Mouse (Mus musculus): ENCODE results near the gene Arid2.
A peak's percentile ranks its signal among the peaks of the same experiment; 100 is the strongest.

The Arid2 gene

DNA sequence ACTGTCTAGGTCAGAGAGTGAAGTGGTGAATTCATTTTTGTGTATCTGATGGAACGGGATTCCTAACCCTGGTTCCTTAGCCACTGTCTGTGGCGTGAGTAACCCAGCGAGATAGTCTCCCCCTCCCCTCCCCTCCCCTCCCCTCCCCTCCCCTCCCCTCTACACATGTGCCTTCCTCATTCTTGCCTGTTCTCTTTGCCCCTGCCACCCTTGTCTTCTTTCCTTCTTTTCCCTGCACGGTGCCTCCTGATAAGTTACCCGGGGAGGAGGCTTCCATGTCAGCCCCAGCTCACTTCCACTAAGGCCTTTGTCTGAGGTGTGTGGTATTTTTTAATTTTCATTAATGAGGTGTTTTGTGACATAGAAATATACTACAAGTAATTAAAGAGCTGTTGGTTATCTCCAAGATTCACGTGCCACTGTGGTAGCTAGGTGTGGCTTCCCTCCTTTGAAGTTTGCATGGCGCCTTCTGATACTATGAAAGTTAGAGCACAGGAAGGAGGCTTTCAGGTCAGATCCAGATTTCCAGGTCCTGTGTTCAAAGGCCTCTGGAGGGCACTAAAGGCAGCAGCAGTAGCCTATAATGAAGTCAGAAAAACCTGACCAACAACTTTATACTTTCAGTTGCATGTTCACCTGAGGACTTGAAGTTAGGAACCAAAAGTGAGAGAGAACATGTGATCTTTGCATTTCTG is 57.4 kb downstream of the Arid2 start:
- DNase-seq (ENCODE audit: low read depth) = peak; percentile 72

- DNase-seq (ENCODE audit: low read depth) = no peak
Measured at GRCm38 (mm10) chr15:96345312-96345849, 58.1 kb downstream of the Arid2 start.

DNA sequence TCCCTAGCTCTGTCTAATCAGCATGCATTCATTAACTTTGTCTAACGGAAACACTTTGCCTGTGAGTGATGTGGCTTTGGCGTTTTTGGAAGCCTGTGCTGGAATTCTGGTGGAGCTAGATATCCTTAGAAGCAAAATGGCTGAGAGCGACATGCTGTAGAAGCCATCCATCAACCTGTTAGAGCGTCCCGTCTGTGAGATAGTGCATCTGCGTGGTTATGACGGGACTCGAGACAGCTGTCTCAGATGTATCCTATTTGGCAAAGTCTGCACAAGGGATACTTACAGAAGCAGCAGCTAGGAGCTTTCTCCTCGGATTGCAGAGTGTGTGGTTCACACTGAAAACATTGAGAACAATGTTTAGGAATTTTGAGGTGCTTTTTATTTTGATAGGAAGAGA is 64.1 kb downstream of the Arid2 start:
- no peak for DNase-seq (ENCODE audit: low read depth)

DNA sequence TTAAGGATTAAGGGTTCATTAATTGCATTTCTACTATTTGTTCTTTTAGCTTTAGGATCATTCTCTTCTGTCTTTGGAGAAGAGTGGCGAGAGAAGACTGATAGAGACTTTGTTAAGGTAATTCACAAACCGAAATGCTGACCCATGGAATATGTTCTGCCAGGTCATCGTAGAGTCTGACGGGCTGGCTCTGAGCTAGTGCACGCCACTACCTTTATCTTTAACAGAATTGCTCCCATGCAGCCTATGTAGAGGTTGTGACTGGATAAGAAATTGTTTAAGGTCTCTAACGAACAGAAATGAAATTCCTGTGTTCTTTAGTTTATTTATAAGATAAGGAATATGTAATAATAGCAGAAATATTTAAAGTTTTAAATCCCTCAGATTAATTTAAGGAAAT is 71.6 kb downstream of the Arid2 start:
- DNase-seq (ENCODE audit: low read depth) = no peak

DNA sequence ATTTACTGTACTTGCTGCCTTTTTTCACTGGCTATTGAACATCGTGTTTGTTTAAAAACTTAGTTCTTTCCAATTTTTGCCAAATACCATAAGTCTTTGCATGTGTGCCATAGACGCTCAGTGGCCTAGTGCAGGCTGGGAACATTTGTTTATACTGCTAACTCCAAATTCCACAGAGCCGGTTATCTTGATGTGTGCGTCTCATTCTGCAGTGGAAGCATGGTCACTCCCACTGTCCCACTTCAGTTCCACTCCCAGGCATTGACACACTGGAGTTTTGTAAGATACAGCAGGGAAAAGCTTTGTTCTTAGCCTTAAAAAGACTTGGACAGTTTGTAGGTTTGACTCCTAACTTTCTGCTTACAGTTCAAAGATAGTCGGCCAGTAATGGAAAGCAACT is 73.3 kb downstream of the Arid2 start:
- no peak for DNase-seq (ENCODE audit: low read depth)

- no peak for DNase-seq (ENCODE audit: low read depth)
Measured at GRCm38 (mm10) chr15:96365351-96365750, 78.0 kb downstream of the Arid2 start.

DNA sequence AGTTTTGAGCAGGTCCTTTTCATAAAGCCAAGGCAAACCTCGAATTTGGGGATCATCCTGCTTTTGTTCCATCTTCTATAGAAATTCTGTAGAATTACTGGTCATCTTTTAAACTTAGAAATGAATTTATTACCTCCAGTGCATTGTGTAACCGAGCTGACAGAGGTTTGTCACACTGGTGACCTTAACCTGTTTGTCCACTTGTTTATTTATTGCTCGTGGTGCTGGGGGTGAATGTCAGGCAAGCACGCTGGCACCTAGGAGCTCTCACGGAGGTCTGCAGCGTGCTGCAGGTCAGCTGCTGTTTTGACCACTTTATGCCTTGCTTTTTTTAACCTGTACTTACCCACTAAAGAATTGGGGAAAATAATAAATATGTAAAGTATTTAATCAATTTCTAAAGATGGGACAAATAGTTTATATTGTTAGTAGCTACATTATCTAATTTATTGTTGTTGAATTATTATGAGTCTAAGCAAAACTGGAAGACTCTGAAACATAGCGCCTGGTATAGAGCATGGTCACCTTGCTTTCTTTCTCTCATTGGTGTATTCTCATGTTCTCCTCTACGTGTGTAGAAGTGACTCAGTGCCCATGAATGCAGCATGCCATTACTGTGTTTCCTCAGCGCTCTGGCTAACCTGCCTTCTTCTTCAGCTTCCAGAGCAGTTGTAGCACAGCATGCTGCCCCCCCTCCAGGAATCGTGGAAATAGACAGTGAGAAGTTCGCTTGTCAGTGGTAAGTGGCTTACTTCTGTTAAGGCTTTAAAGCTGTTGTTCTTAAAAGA is 79.1 kb downstream of the Arid2 start:
- DNase-seq (ENCODE audit: low read depth) = no peak

DNA sequence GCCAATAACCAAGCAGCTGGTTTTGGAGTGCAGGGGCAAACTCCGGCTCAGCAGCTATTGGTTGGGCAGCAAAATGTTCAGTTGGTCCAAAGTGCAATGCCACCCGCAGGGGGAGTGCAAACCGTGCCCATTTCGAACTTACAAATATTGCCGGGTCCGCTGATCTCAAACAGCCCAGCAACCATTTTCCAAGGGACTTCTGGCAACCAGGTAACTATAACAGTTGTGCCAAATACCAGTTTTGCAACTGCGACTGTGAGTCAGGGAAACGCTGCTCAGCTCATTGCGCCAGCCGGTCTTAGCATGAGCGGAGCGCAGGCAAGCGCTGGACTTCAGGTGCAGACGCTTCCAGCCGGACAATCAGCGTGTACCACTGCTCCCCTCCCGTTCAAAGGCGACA is 84.0 kb downstream of the Arid2 start:
- no peak for DNase-seq (ENCODE audit: low read depth)

GRCm38 (mm10) chr15:96372628-96373027 is 85.3 kb downstream of the Arid2 start:
- no peak for DNase-seq (ENCODE audit: low read depth)

- DNase-seq (ENCODE audit: low read depth) = no peak
Measured at GRCm38 (mm10) chr15:96373161-96373560, 85.8 kb downstream of the Arid2 start.

- DNase-seq (ENCODE audit: low read depth) = no peak
Measured at GRCm38 (mm10) chr15:96376214-96376613, 88.9 kb downstream of the Arid2 start.

- DNase-seq (ENCODE audit: low read depth) = no peak
Measured at GRCm38 (mm10) chr15:96377263-96377662, 89.9 kb downstream of the Arid2 start.

DNA sequence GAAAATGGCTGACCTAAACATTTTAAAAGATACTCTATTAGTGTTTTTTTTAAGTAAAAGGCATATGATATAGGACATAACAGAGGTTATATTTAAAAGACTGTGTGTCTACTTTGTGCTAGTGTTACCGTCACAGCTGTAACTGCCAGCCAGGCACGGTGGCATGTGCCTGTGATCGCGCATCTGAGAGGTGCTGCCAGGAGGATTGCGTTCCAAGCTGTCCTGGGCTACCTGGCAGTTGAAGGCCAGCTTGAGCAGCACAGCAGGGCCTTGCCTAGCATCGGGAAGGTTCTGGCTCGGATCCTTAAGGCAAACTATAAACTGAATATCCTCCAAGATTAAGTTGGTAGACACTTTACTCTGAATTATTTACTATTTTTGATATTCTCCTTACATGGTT is 90.4 kb downstream of the Arid2 start:
- DNase-seq (ENCODE audit: low read depth) = no peak

DNA sequence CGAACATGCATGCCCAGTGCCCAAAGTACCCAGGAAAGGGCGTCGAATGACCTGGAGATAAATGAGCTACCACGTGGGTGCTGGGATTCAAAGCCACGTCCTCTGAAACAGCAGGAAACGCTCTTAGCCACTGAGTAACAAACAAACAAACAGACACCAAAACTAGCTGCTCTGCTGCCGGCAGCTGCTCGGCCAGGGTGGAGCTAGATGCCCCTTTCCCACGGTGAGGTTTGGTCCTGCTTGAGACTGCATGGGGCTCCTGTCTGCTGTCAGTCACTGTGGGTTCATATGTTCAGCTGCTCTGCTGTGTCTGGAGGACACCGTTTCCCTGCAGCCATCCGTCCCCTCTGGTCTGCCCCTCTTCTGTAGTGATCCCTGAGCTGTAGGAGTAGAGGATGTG is 94.9 kb downstream of the Arid2 start:
- DNase-seq (ENCODE audit: low read depth) = no peak

- DNase-seq (ENCODE audit: low read depth) = no peak
Measured at GRCm38 (mm10) chr15:96388565-96388964, 101.2 kb downstream of the Arid2 start.

- DNase-seq (ENCODE audit: low read depth) = no peak
Measured at GRCm38 (mm10) chr15:96392878-96393277, 105.6 kb downstream of the Arid2 start.

GRCm38 (mm10) chr15:96395071-96395470 is 107.8 kb downstream of the Arid2 start:
- no peak for DNase-seq (ENCODE audit: low read depth)

GRCm38 (mm10) chr15:96396641-96397344 is 109.5 kb downstream of the Arid2 start:
- no peak for DNase-seq (ENCODE audit: low read depth)

- no peak for DNase-seq (ENCODE audit: low read depth)
Measured at GRCm38 (mm10) chr15:96398333-96398732, 111.0 kb downstream of the Arid2 start.

DNA sequence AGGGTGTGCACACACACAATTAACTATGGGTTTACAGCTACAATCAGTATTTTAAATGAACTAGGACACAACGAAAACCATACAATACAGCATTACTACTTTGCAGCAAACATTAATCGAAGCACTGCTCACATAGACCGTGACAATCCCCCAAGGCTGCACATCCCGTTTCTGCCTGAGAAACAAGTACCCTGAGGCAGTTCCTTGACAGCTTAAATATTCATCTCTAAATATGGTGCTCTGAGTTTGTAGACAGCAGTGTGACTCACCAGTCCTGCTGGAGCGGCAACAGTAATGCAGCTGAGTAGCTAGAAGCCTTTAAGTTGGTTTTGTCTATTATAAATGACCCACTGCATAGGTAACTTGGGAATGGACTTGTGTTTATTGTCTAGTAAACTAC is 118.2 kb downstream of the Arid2 start:
- no peak for DNase-seq (ENCODE audit: low read depth)

- no peak for DNase-seq (ENCODE audit: low read depth)
Measured at GRCm38 (mm10) chr15:96406253-96406652, 118.9 kb downstream of the Arid2 start.

DNA sequence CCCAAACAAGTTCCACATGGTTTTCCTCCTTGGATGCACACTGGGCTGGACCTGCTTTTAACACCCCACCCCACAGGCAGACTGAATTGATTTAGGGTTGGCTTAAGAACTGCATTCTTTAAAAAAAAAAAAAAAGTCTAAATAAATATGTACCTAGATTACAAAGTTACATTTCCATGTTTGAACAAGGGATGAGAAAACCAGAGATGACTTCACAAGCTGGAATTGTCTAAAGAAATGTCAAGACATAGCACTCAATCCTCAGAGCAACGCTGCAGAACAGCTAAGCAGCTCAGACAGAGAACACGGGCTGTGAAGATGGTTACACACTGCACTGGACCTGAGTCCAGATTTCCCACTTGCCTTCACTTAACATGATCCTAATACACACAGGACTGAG is 119.8 kb downstream of the Arid2 start:
- no peak for DNase-seq (ENCODE audit: low read depth)

- no peak for DNase-seq (ENCODE audit: low read depth)
Measured at GRCm38 (mm10) chr15:96408717-96409121, 121.4 kb downstream of the Arid2 start.

Data from c-Kit-positive CD71-positive TER-119-negative erythroid progenitor cells, embryonic 14.5 days (primary cell).